Mouse (Mus musculus) layer of hippocampus, postnatal 10 days (tissue): ENCODE data around the gene Ccdc18. TPM values are rescaled to one million over a fixed set of nuclear protein-coding genes. Genes with fewer than 3 reads are reported as not detected.
"Not testable (repeated sequence)": the region's sequence is repeated elsewhere in the genome, so short reads cannot be mapped to it uniquely, and the experiment has no call there.

Experiments used
- DNase-seq, 2 experiments: peaks; one replicate each; pipeline ENCODE4 v3.0.0; 2021; ENCODE audit warnings: low spot score in 2 of 2
- total RNA-seq, 2 experiments: library from RNA; stranded (reverse); gene quantifications; 2 replicates each; pipeline ENCODE4 v1.2.3; 2021

Gene Ccdc18
- total RNA-seq, 2 experiments from 2014 or later, result 1.7 to 2.0 TPM

- DNase-seq, result no peak
These were observed 122.6 kb downstream of the Ccdc18 start for GRCm38 (mm10) chr5:108255259-108255658.

GRCm38 (mm10) chr5:108262722-108263121, 130.0 kb downstream of the Ccdc18 start:
- peak; percentile 57 to 66 for DNase-seq

- DNase-seq, result not testable (repeated sequence)
These were observed 131.1 kb downstream of the Ccdc18 start for GRCm38 (mm10) chr5:108263785-108264184.

GRCm38 (mm10) chr5:108266990-108267389, 134.3 kb downstream of the Ccdc18 start:
- DNase-seq, result no peak

GRCm38 (mm10) chr5:108268127-108269062, 135.7 kb downstream of the Ccdc18 start, which contains the start of gene Dr1:
Gene Dr1, plus strand, starts transcription at chr5:108268897.
- peak; percentile 78 to 88 for DNase-seq

- DNase-seq, result no peak
These were observed 136.6 kb downstream of the Ccdc18 start for GRCm38 (mm10) chr5:108269063-108269810.

GRCm38 (mm10) chr5:108269811-108270151, 137.1 kb downstream of the Ccdc18 start:
- DNase-seq, result no peak

GRCm38 (mm10) chr5:108270415-108270814, 137.7 kb downstream of the Ccdc18 start:
- DNase-seq, result no peak

GRCm38 (mm10) chr5:108271345-108271744, 138.7 kb downstream of the Ccdc18 start:
- not testable (repeated sequence) for DNase-seq

Other genes starting within 250 kb of the Ccdc18 start
- 100 to 1,000 TPM; 133 to 138 TPM for gene Rpl5, start 232.4 kb upstream of the Ccdc18 start, total RNA-seq
- 10 to 100 TPM; 55.2 to 60.1 TPM for gene Fam69a, start 145.8 kb upstream of the Ccdc18 start, total RNA-seq
- 10 to 100 TPM; 53.2 to 61.3 TPM for gene Mtf2, start 67.2 kb upstream of the Ccdc18 start, total RNA-seq
- gene Tmed5, start 255 bp upstream of the Ccdc18 start, total RNA-seq, result 10 to 100 TPM; 23.0 to 23.9 TPM
- 10 to 100 TPM; 50.9 to 54.1 TPM for gene Dr1, start 136.0 kb downstream of the Ccdc18 start, total RNA-seq
- 1 to 10 TPM; 7.2 to 8.1 TPM for gene Pigg, start 179.7 kb downstream of the Ccdc18 start, total RNA-seq
- gene Gm42517, start 235.0 kb downstream of the Ccdc18 start, total RNA-seq, result 10 to 100 TPM; 61.9 to 70.5 TPM